28 mouse cellular contexts compared by ENCODE assay signal in genomic region chr8:92901107-92901506, GRCm38 (mm10). TPM values are rescaled to one million over a fixed set of nuclear protein-coding genes. Genes with fewer than 3 reads are reported as not detected.
"Had no signal": no experiment of that assay in that cellular context is flagged by ENCODE, and none has a peak within 500 bp of the region (broad histone marks: within the 10 kb centered on the region; RNA-seq: fewer than 3 reads in every experiment).

TSS of gene Capns2 (plus strand) at chr8:92901407.

- H3K9me3 ChIP-seq: heart, embryonic 13.5 days; heart, embryonic 15.5 days; hindbrain, embryonic 10.5 days; hindbrain, embryonic 12.5 days; intestine, embryonic 15.5 days; limb, embryonic 12.5 days; liver, embryonic 13.5 days had no signal

- H3K4me3 ChIP-seq: gastrocnemius, adult 2 months; heart, adult 2 months; heart, embryonic 13.5 days; heart, embryonic 15.5 days; hindbrain, embryonic 10.5 days; hindbrain, embryonic 12.5 days; intestine, embryonic 15.5 days; layer of hippocampus, adult 2 months; left cerebral cortex, adult 2 months; limb, embryonic 12.5 days; liver, embryonic 13.5 days had no signal

- H3K27me3 ChIP-seq: heart, embryonic 13.5 days; heart, embryonic 15.5 days; hindbrain, embryonic 12.5 days; intestine, embryonic 15.5 days; limb, embryonic 12.5 days; liver, embryonic 13.5 days had no signal

- H3K9ac ChIP-seq: heart, embryonic 13.5 days; heart, embryonic 15.5 days; hindbrain, embryonic 12.5 days; hindbrain, embryonic 14.5 days; intestine, embryonic 15.5 days; limb, embryonic 12.5 days; liver, embryonic 13.5 days had no signal

- ATAC-seq: hindbrain, embryonic 16.5 days; inflammation-experienced regulatory T-cells, adult 6 months; intestine, embryonic 15.5 days; intestine, postnatal 0 days had no signal

- H3K36me3 ChIP-seq: heart, embryonic 13.5 days; heart, embryonic 15.5 days; hindbrain, embryonic 10.5 days; hindbrain, embryonic 12.5 days; intestine, embryonic 15.5 days; liver, embryonic 13.5 days had no signal

- DNase-seq: gastrocnemius, adult 2 months; gastrocnemius, postnatal 10 days; gastrocnemius, postnatal 25 days; heart, adult 2 months; heart, postnatal 4 days; kidney, adult 18-20 months; kidney, adult 8-10 months; kidney, postnatal 10 days; kidney, postnatal 25 days; kidney, postnatal 4 days; left cerebral cortex, postnatal 4 days; liver; liver, embryonic 13.5 days had no signal

- H3K4me2 ChIP-seq: heart, embryonic 11.5 days; heart, embryonic 13.5 days; heart, embryonic 15.5 days; hindbrain, embryonic 12.5 days; hindbrain, embryonic 14.5 days; intestine, embryonic 15.5 days; limb, embryonic 12.5 days; liver, embryonic 11.5 days; liver, embryonic 13.5 days had no signal

- H3K4me1 ChIP-seq: heart, embryonic 15.5 days; hindbrain, embryonic 10.5 days; hindbrain, embryonic 12.5 days; intestine, embryonic 15.5 days; limb, embryonic 12.5 days; liver, embryonic 13.5 days had no signal

- H3K27ac ChIP-seq: gastrocnemius, adult 2 months; heart, adult 2 months; heart, embryonic 13.5 days; heart, embryonic 15.5 days; hindbrain, embryonic 10.5 days; hindbrain, embryonic 12.5 days; hindbrain, embryonic 14.5 days; intestine, embryonic 15.5 days; layer of hippocampus, adult 2 months; left cerebral cortex, adult 2 months; limb, embryonic 12.5 days; liver, embryonic 13.5 days had no signal

RNA-seq across cellular contexts. Expression of gene Capns2, which starts in this region (rescaled TPM):
- total RNA-seq: gastrocnemius, adult 2 months; gastrocnemius, postnatal 25 days; heart, adult 2 months; heart, postnatal 25 days had no signal
- polyA plus RNA-seq: heart, adult 2 months; inflammation-experienced regulatory T-cells, adult 6 months; intestine, embryonic 15.5 days; liver, embryonic 13.5 days had no signal
